Mouse (Mus musculus) liver, adult 2 months (tissue): Measurements from ENCODE around the gene Terf2ip.

Source experiments
- CTCF ChIP-seq: fragments of 200-500 bp; IDR thresholded peaks from 2 replicates; pipeline ENCODE4 v1.5.1; 2011; ENCODE audit warnings: low read depth, low read length, control low read depth
- POLR2A ChIP-seq: fragments of 200-500 bp; IDR thresholded peaks from 2 replicates; pipeline ENCODE4 v1.6.1; 2011; ENCODE audit warnings: low read length, control low read depth; ENCODE audit not compliant: insufficient read depth; ENCODE audit errors: extremely low read depth

DNA sequence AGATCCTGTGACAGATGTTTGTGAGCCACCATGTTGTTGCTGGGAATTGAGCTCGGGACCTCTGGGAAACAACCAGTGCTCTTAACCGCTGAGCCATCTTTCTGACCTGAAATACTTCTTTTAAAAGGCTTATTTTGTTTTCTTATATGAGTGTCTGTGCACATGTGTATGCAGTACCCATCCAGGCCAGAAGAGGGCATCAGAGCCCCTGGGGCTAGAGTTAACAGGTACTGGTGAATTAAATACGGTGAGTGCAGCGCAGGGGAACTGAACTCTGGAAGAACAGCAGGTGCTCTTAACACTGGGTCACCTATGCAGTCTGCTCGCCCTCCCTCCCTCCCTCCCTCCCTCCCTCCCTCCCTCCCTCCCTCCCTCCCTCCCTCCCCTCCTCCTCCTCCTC lies 34.0 kb downstream of the Terf2ip start:
- TF ChIP-seq CTCF: no peak; the same call in 1 of the 2 replicates
- no peak for TF ChIP-seq POLR2A
